Mouse (Mus musculus) limb, embryonic 14.5 days (tissue): ENCODE data around the gene Oxsr1. TPM values are rescaled to one million over a fixed set of nuclear protein-coding genes. Genes with fewer than 3 reads are reported as not detected.

ENCODE experiments used
- ATAC-seq: fragments of 200-750 bp; cut with Nextera tagmentation; 2 replicates; pipeline ENCODE4 v1.8.0; 2017; ENCODE audit warnings: low read depth, moderate number of reproducible peaks, moderate TSS enrichment; ENCODE audit not compliant: low FRiP score
- DNase-seq: peaks from one replicate; pipeline ENCODE4 v3.0.0-alpha.2; 2015; ENCODE audit warnings: low spot score
- H3K27ac ChIP-seq: fragments of 300-500 bp; sonication (generic); replicated peaks from 2 replicates; pipeline ENCODE4 v1.5.1; 2014; ENCODE audit warnings: low read depth, mild to moderate bottlenecking, low read length, moderate library complexity, mixed read lengths
- H3K27me3 ChIP-seq: fragments of 300-500 bp; sonication (generic); 2 replicates; pipeline ENCODE4 v1.6.1; 2014; ENCODE audit warnings: low read length, mixed read lengths; ENCODE audit not compliant: control insufficient read depth, insufficient read depth
- H3K36me3 ChIP-seq: fragments of 300-500 bp; sonication (generic); 2 replicates; pipeline ENCODE4 v1.6.1; 2014; ENCODE audit warnings: mild to moderate bottlenecking, low read length, moderate library complexity, mixed read lengths; ENCODE audit not compliant: control insufficient read depth, insufficient read depth
- H3K4me1 ChIP-seq: fragments of 300-500 bp; sonication (generic); 2 replicates; pipeline ENCODE4 v1.6.1; 2014; ENCODE audit warnings: antibody characterized with exemption, low read length, mixed read lengths; ENCODE audit not compliant: control insufficient read depth, insufficient read depth
- H3K4me2 ChIP-seq: fragments of 300-500 bp; sonication (generic); replicated peaks from 2 replicates; pipeline ENCODE4 v1.6.1; 2014; ENCODE audit warnings: low read depth, mild to moderate bottlenecking, low read length, moderate library complexity; ENCODE audit not compliant: severe bottlenecking
- H3K4me3 ChIP-seq: fragments of 300-500 bp; sonication (generic); replicated peaks from 2 replicates; pipeline ENCODE4 v1.5.1; 2014; ENCODE audit warnings: low read length
- H3K9ac ChIP-seq: fragments of 300-500 bp; sonication (generic); 2 replicates; pipeline ENCODE4 v1.6.1; 2014; ENCODE audit warnings: mild to moderate bottlenecking, low read depth, low read length, moderate library complexity; ENCODE audit not compliant: severe bottlenecking
- H3K9me3 ChIP-seq: fragments of 300-500 bp; sonication (generic); 2 replicates; pipeline ENCODE4 v1.6.1; 2016; ENCODE audit warnings: low read length; ENCODE audit not compliant: control insufficient read depth
- POLR2A ChIP-seq: fragments of 200-500 bp; IDR thresholded peaks from 2 replicates; pipeline ENCODE4 v1.8.0; 2012; ENCODE audit warnings: inconsistent platforms, mild to moderate bottlenecking, moderate library complexity, borderline replicate concordance; ENCODE audit not compliant: insufficient read depth, insufficient read length; ENCODE audit errors: extremely low read depth
- WGBS: fragments of 180-500 bp; shearing (Covaris S2); extraction: QIAGEN DNeasy Blood & Tissue Kit; methylation state at CpG from one replicate; pipeline ENCODE4 v1.1.7; 2014; 5-methylcytosine and 5-hydroxymethylcytosine counted together
- polyA plus RNA-seq, 2 experiments: library from polyadenylated mRNA; depleted of rRNA in 1 of 2; stranded (reverse) in 1 of 2; unstranded in 1 of 2; fragments of >200 nt; fragmentation: Nextera tagmentation in 1 of 2; extraction: Ambion mirVana in 1 of 2; gene quantifications; 2 replicates each; pipeline versions ENCODE4 v1.2.1 to v1.2.3; 2012 to 2014

The Oxsr1 gene
- polyA plus RNA-seq, 2 experiments, result 16.0 to 35.4 TPM

DNA sequence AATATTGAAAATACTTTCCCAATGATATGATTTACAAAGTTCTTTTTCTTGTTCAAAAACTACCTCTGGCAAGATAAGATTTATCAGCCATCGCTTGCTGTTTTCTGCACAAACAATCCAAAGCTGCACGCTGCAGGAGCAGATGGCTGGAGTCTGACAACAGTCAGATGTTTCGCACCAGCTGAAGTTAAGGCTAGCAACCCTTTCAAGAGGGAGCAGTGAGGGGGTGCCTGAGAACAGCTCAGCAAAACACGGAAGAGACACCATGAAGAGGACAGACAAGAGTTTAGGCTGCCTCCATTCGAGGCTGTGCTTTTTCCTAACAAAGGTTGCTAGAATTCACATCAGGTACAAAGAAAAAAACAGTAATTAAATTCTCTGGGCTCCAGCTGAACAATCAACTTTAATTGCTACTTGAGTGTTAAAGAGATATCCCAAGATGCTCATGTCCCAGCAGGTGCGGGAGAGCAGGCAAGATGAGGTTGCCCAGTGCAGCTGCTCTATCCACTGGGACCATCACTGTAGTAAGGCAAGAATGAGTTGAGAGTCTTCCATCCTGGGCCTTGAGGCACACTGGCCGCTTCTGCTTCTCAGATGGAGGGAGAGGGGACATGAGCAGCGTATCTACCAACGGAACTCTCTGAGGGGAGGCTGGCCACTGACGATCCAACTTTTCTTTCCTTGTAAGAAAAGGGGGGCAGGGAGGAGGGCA lies 81.8 kb downstream of the Oxsr1 start:
- DNase-seq (no peak), ATAC-seq (no peak)
- no peaks in the 10 kb centered on the region for H3K4me1 ChIP-seq
- H3K36me3 ChIP-seq, result peaks cover 30% of the 10 kb centered on the region
- no peak overlapping the region for H3K9ac ChIP-seq
- 89% methylated on average over 10 of the region's 10 CpGs for WGBS
- H3K4me3 ChIP-seq, result no peak overlapping the region
- no peaks in the 10 kb centered on the region for H3K9me3 ChIP-seq
- H3K27ac ChIP-seq, result no peak overlapping the region
- TF ChIP-seq POLR2A, result no peak
- no peaks in the 10 kb centered on the region for H3K27me3 ChIP-seq
- H3K4me2 ChIP-seq, result no peak overlapping the region

DNA sequence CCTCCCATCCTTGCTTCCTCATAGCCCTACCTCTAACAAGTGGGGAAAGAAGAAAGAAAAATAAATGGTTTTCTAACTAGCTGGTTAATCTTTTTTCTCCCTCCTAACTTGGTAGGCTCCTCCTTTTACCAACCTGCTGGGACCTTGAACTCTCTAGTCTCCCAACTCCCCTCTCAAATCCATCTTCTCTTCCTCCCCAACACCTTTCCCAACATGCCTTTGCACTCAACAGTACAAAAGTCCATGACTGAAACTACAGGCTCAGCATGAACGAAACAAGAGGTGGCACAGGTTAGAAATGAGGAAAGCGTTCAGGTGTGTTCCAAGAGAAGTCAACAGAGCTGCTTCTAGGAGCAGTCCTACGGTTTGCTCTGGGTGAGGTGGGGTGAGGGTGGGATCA lies 83.0 kb downstream of the Oxsr1 start:
- H3K4me1 ChIP-seq, result no peaks in the 10 kb centered on the region
- H3K4me2 ChIP-seq, result no peak overlapping the region
- no peak for TF ChIP-seq POLR2A
- peaks cover 30% of the 10 kb centered on the region for H3K36me3 ChIP-seq
- WGBS, result 93% methylated on average over 3 of the region's 3 CpGs
- DNase-seq (no peak), ATAC-seq (no peak)
- H3K9me3 ChIP-seq, result no peaks in the 10 kb centered on the region
- no peak overlapping the region for H3K4me3 ChIP-seq
- no peak overlapping the region for H3K27ac ChIP-seq
- H3K27me3 ChIP-seq, result no peaks in the 10 kb centered on the region
- no peak overlapping the region for H3K9ac ChIP-seq

DNA sequence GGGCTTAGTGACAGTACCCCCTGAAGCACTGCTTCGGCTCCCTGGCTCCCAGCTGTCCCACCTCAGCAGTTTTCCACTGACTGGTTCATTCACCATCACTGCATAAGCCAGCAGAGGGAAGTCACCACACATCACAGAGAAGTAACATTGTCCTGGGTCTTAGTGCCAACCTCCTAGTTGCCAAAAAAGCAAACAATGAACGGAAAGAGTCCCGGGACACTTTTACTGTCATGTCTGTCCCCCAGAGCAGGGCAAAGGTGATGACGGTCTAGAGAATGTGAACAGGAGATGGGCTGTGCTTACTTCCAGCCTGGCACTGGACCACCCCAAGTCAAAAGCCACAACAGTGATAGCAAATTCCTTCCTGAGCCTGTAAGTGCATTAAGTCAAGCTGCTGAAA lies 83.4 kb downstream of the Oxsr1 start:
- no peaks in the 10 kb centered on the region for H3K9me3 ChIP-seq
- WGBS, result 95% methylated on average over 4 of the region's 4 CpGs
- H3K4me2 ChIP-seq, result no peak overlapping the region
- no peak overlapping the region for H3K27ac ChIP-seq
- ATAC-seq (no peak), DNase-seq (no peak)
- H3K27me3 ChIP-seq, result no peaks in the 10 kb centered on the region
- no peaks in the 10 kb centered on the region for H3K4me1 ChIP-seq
- H3K4me3 ChIP-seq, result no peak overlapping the region
- H3K9ac ChIP-seq, result no peak overlapping the region
- peaks cover 30% of the 10 kb centered on the region for H3K36me3 ChIP-seq
- TF ChIP-seq POLR2A, result no peak

DNA sequence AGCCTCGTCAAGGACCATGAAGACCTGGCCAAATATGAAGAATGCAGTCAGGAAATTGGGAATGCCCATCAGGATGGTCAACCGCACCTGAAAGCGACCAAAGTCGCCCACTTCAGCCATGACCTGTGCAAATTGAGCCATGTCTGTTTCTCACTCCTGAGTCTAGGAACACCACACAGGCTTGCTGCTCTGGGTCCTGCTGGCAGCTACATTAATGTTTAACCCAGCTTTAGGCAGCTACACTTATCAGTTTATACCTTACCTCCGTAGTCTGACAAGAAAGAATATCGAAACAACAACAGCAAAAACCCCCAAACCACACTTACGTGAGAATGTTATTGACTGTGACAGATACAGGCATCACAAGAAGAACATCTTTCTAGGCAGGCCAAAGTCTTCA lies 90.7 kb downstream of the Oxsr1 start:
- H3K27me3 ChIP-seq, result no peaks in the 10 kb centered on the region
- no peak overlapping the region for H3K27ac ChIP-seq
- H3K36me3 ChIP-seq, result no peaks in the 10 kb centered on the region
- H3K4me3 ChIP-seq, result no peak overlapping the region
- ATAC-seq (no peak), DNase-seq (no peak)
- no peak for TF ChIP-seq POLR2A
- H3K9me3 ChIP-seq, result no peaks in the 10 kb centered on the region
- no peak overlapping the region for H3K9ac ChIP-seq
- H3K4me2 ChIP-seq, result no peak overlapping the region
- H3K4me1 ChIP-seq, result no peaks in the 10 kb centered on the region
- whole genome bisulfite sequencing, result 91% methylated on average over 5 of the region's 7 CpGs

DNA sequence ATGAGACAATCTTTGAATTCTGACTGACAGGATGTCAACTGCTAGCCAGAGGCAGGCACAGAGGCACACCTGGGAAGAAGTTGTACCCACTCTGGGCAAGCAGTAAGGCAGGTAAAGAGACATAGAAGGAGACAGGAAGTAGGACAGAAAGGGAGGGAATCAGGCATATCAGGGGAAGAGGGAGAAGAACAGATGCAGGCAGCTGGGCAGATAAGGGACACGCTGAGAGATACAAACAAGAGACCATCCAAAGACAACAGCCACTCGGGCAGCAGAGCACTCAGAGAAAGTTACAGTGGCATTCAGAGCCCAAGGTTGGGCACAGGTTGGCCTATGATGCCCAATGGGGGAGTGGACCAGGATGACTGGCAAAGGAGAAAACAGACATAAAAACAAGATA lies 91.4 kb downstream of the Oxsr1 start:
- DNase-seq (no peak), ATAC-seq (no peak)
- no peaks in the 10 kb centered on the region for H3K27me3 ChIP-seq
- no peak for TF ChIP-seq POLR2A
- no peak overlapping the region for H3K4me2 ChIP-seq
- H3K27ac ChIP-seq, result no peak overlapping the region
- no peak overlapping the region for H3K4me3 ChIP-seq
- no peaks in the 10 kb centered on the region for H3K36me3 ChIP-seq
- H3K9me3 ChIP-seq, result no peaks in the 10 kb centered on the region
- H3K9ac ChIP-seq, result no peak overlapping the region
- H3K4me1 ChIP-seq, result no peaks in the 10 kb centered on the region
- 90% methylated on average over 2 of the region's 2 CpGs for WGBS
